Mouse (Mus musculus) cerebellum, adult 8-10 months (tissue): ENCODE data around the gene Irf2.

Experiments used
- DNase-seq: peaks from one replicate; pipeline ENCODE4 v3.0.0; 2022

Gene Irf2

GRCm38 (mm10) chr8:46846893-46847292, 107.4 kb downstream of the Irf2 start:
- DNase-seq, result no peak

- no peak for DNase-seq
These were observed 108.6 kb downstream of the Irf2 start for GRCm38 (mm10) chr8:46848011-46848641.

- no peak for DNase-seq
These were observed 109.4 kb downstream of the Irf2 start for GRCm38 (mm10) chr8:46848931-46849330.

- DNase-seq, result no peak
These were observed 109.9 kb downstream of the Irf2 start for GRCm38 (mm10) chr8:46849458-46849857.

- no peak for DNase-seq
These were observed 110.8 kb downstream of the Irf2 start for GRCm38 (mm10) chr8:46850258-46850897.

- no peak for DNase-seq
These were observed 112.0 kb downstream of the Irf2 start for GRCm38 (mm10) chr8:46851560-46851959.

- no peak for DNase-seq
These were observed 112.8 kb downstream of the Irf2 start for GRCm38 (mm10) chr8:46852377-46852776.

GRCm38 (mm10) chr8:46859164-46859846, 119.8 kb downstream of the Irf2 start:
- DNase-seq, result no peak

- DNase-seq, result no peak
These were observed 120.3 kb downstream of the Irf2 start for GRCm38 (mm10) chr8:46859847-46860167.

- no peak for DNase-seq
These were observed 123.0 kb downstream of the Irf2 start for GRCm38 (mm10) chr8:46862508-46862907.

- no peak for DNase-seq
These were observed 125.9 kb downstream of the Irf2 start for GRCm38 (mm10) chr8:46865428-46865827.

GRCm38 (mm10) chr8:46867440-46867839, 127.9 kb downstream of the Irf2 start:
- DNase-seq, result no peak

- DNase-seq, result no peak
These were observed 129.0 kb downstream of the Irf2 start for GRCm38 (mm10) chr8:46868346-46869065.

GRCm38 (mm10) chr8:46869521-46869925, 130.0 kb downstream of the Irf2 start:
- DNase-seq, result no peak

- no peak for DNase-seq
These were observed 131.6 kb downstream of the Irf2 start for GRCm38 (mm10) chr8:46871086-46871485.

GRCm38 (mm10) chr8:46875615-46876293, 136.2 kb downstream of the Irf2 start:
- no peak for DNase-seq

- no peak for DNase-seq
These were observed 141.8 kb downstream of the Irf2 start for GRCm38 (mm10) chr8:46881348-46881747.

- DNase-seq, result no peak
These were observed 142.4 kb downstream of the Irf2 start for GRCm38 (mm10) chr8:46881755-46882419.

- DNase-seq, result no peak
These were observed 143.2 kb downstream of the Irf2 start for GRCm38 (mm10) chr8:46882743-46883142.

- no peak for DNase-seq
These were observed 143.9 kb downstream of the Irf2 start for GRCm38 (mm10) chr8:46883232-46884000.

- DNase-seq, result no peak
These were observed 146.3 kb downstream of the Irf2 start for GRCm38 (mm10) chr8:46885786-46886185.

GRCm38 (mm10) chr8:46886216-46886615, 146.7 kb downstream of the Irf2 start:
- no peak for DNase-seq
